Mouse (Mus musculus) neural tube, embryonic 14.5 days (tissue): ENCODE results near the gene Tbc1d22b. TPM values are rescaled to one million over a fixed set of nuclear protein-coding genes. Genes with fewer than 3 reads are reported as not detected.

Experiments used
- ATAC-seq: fragments of 200-750 bp; cut with Nextera tagmentation; 2 replicates; pipeline ENCODE4 v1.8.0; 2017; ENCODE audit warnings: low read depth, mild to moderate bottlenecking, moderate TSS enrichment, moderate library complexity
- H3K27ac ChIP-seq: fragments of 300-500 bp; sonication (generic); 2 replicates; pipeline ENCODE4 v1.5.1; 2014; ENCODE audit warnings: low read depth, mild to moderate bottlenecking, control low read depth, low read length, moderate library complexity, mixed read lengths
- H3K27me3 ChIP-seq: fragments of 300-500 bp; sonication (generic); 2 replicates; pipeline ENCODE4 v1.6.1; 2014; ENCODE audit warnings: low read length; ENCODE audit not compliant: control insufficient read depth, insufficient read depth
- H3K36me3 ChIP-seq: fragments of 300-500 bp; sonication (generic); 2 replicates; pipeline ENCODE4 v1.6.1; 2014; ENCODE audit warnings: low read length, mixed read lengths; ENCODE audit not compliant: control insufficient read depth, insufficient read depth
- H3K4me1 ChIP-seq: fragments of 300-500 bp; sonication (generic); 2 replicates; pipeline ENCODE4 v1.6.1; 2014; ENCODE audit warnings: low read length; ENCODE audit not compliant: control insufficient read depth, insufficient read depth
- H3K4me2 ChIP-seq: fragments of 300-500 bp; sonication (generic); 2 replicates; pipeline ENCODE4 v1.6.1; 2014; ENCODE audit warnings: mild to moderate bottlenecking, low read depth, low read length, control low read depth
- H3K4me3 ChIP-seq: fragments of 300-500 bp; sonication (generic); 2 replicates; pipeline ENCODE4 v1.5.1; 2014; ENCODE audit warnings: low read depth, low read length, control low read depth, mixed read lengths
- H3K9ac ChIP-seq: fragments of 300-500 bp; sonication (generic); replicated peaks from 2 replicates; pipeline ENCODE4 v1.6.1; 2014; ENCODE audit warnings: low read depth, mild to moderate bottlenecking, control low read depth, low read length, mixed read lengths
- H3K9me3 ChIP-seq: fragments of 300-500 bp; sonication (generic); 2 replicates; pipeline ENCODE4 v1.6.1; 2016; ENCODE audit warnings: low read length; ENCODE audit not compliant: control insufficient read depth
- WGBS: fragments of 180-500 bp; shearing (Covaris S2); extraction: QIAGEN DNeasy Blood & Tissue Kit; methylation state at CpG from one replicate; pipeline ENCODE4 v1.1.7; 2014; 5-methylcytosine and 5-hydroxymethylcytosine counted together
- polyA plus RNA-seq: library from polyadenylated mRNA; unstranded; fragments of >200 nt; fragmentation: Nextera tagmentation; extraction: Ambion mirVana; gene quantifications from 2 replicates; pipeline ENCODE4 v1.2.1, GENCODE M21; 2014

Gene Tbc1d22b
- polyA plus RNA-seq, 1 experiment from 2014 or later: 26.5 TPM

DNA sequence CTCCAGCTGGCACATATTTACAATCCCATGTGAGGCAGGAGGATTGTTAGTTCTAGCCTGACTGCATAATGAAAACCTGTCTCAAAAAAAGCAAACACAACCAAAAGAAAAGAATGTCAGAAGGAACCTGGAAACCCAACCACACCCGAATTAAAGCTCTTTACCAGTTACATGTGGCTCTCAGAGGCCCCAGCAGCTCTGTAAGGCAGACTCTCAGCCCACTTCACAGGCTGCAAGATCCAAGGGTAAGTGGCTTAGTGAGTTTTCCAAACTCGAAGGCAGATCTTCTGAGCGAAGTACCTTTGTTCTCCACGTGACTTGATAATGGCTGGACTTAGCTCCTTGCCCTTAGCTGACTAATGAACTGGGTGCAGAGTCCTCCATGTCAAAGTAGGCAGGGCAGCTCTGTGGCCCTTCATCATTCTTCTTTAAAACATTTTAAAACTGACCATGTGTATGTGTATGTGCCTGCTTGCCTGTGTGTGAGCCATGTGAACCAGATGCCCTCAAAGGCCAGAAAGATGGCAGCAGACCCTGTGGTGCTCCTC is 30.1 kb downstream of the Tbc1d22b start:
- H3K4me3 ChIP-seq: no peak overlapping the region
- no peaks in the 10 kb centered on the region for H3K4me1 ChIP-seq
- no peaks in the 10 kb centered on the region for H3K27me3 ChIP-seq
- no peak overlapping the region for H3K27ac ChIP-seq
- H3K36me3 ChIP-seq: peaks cover 42% of the 10 kb centered on the region
- no peak for ATAC-seq
- no peak overlapping the region for H3K4me2 ChIP-seq
- WGBS: 90% methylated on average over 4 of the region's 4 CpGs
- H3K9me3 ChIP-seq: no peaks in the 10 kb centered on the region
- H3K9ac ChIP-seq: no peak overlapping the region

DNA sequence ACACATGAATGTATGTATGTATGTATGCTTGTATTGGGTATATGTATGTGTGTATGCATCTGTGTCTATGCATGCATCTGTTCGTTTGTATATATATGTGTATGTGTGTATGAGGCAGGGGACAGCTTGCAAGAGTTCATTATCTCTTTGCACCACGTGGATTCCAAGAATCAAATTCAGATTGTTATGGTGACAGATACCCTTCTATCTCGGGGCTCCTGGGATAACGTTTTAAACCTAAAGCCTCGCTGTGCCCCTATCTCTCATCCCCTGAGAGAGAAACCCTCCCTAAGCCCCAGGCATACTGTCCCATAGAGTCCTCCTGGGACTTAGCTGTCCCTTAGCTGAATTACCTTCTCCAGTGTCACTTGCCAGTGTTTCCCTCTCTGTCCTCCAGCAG is 34.0 kb downstream of the Tbc1d22b start:
- no peak overlapping the region for H3K9ac ChIP-seq
- peaks cover 24% of the 10 kb centered on the region for H3K36me3 ChIP-seq
- H3K4me1 ChIP-seq: no peaks in the 10 kb centered on the region
- H3K4me3 ChIP-seq: no peak overlapping the region
- no peak overlapping the region for H3K4me2 ChIP-seq
- no peak for ATAC-seq
- WGBS: 89% methylated on average over 5 of the region's 5 CpGs
- no peak overlapping the region for H3K27ac ChIP-seq
- no peaks in the 10 kb centered on the region for H3K27me3 ChIP-seq
- H3K9me3 ChIP-seq: no peaks in the 10 kb centered on the region

DNA sequence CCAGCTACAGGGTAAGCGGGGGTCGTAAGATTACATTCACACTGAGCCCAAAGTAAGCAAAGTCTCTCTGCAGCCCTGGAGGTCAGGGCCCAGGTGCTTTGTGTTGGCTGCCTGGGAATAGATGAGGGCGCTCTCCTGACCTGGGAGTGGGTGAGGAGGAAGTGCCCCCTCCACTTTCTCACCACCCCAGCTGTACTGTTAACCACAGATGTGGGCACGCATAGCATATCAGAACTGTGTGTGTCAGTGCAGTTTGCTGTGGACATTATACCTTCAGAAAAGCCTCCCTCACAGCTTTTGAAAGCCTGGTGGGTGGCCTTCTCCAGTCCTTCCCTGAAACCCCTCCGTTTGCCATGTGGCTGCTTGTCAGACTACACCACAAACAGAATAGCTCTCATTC is 34.7 kb downstream of the Tbc1d22b start:
- H3K27ac ChIP-seq: no peak overlapping the region
- WGBS: 86% methylated on average over 5 of the region's 5 CpGs
- H3K27me3 ChIP-seq: no peaks in the 10 kb centered on the region
- H3K9me3 ChIP-seq: no peaks in the 10 kb centered on the region
- peaks cover 6% of the 10 kb centered on the region for H3K4me1 ChIP-seq
- no peak overlapping the region for H3K4me3 ChIP-seq
- H3K36me3 ChIP-seq: peaks cover 18% of the 10 kb centered on the region
- H3K4me2 ChIP-seq: no peak overlapping the region
- no peak for ATAC-seq
- no peak overlapping the region for H3K9ac ChIP-seq

DNA sequence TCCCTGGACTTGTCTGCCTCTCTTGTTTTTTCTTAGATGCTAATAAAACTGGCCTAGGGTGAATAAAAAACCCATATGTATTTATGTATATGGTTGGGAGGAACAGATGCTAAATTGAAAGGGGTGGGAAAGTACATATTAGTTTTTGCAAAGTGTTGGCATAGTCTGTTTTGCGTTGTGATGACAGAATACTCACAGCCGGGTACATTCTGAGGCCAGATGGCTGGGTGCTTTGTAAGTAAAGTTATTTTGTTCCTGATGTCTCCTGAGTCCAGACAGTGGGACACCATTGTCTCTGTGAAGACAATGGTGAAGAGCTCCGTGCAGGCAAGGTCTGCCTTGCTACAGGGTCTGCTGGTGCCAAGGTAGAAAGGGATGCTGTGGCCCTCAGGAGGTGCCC is 35.2 kb downstream of the Tbc1d22b start:
- H3K27ac ChIP-seq: no peak overlapping the region
- WGBS: 79% methylated on average over 3 of the region's 3 CpGs

DNA sequence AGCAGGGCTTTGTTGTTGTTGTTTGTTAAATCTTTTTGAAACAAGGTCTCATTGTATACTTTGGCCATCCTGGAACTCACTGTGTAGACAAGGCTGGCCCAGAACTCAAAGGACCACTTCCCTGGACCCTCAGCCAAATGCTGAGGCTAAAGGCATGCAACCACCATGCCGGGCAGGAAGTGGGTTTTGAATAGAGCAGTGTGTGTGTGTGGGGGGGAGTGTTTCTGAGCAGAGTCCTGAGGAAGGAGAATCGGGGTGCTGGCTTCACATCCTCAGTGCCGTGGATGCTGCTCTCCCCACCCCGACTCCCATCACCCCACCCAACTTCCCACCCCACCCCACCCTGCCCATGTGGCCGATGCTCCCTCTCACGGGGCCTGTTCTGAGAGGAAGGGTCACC is 35.9 kb downstream of the Tbc1d22b start:
- Histone ChIP-seq H3K27me3 (no peaks in the 10 kb centered on the region), H3K4me2 (no peak overlapping the region), H3K9me3 (no peaks in the 10 kb centered on the region), H3K36me3 (peaks cover 9% of the 10 kb centered on the region), H3K4me1 (peaks cover 13% of the 10 kb centered on the region), H3K4me3 (no peak overlapping the region), H3K9ac (no peak overlapping the region), H3K27ac (no peak overlapping the region)
- WGBS: 90% methylated on average over 6 of the region's 6 CpGs
- no peak for ATAC-seq

More for the DNA sequence above, 35.2 kb downstream of the Tbc1d22b start:
- Histone ChIP-seq H3K27me3 (no peaks in the 10 kb centered on the region), H3K9ac (no peak overlapping the region), H3K4me2 (no peak overlapping the region), H3K4me3 (no peak overlapping the region), H3K4me1 (peaks cover 11% of the 10 kb centered on the region), H3K36me3 (peaks cover 15% of the 10 kb centered on the region), H3K9me3 (no peaks in the 10 kb centered on the region)
- ATAC-seq: no peak

DNA sequence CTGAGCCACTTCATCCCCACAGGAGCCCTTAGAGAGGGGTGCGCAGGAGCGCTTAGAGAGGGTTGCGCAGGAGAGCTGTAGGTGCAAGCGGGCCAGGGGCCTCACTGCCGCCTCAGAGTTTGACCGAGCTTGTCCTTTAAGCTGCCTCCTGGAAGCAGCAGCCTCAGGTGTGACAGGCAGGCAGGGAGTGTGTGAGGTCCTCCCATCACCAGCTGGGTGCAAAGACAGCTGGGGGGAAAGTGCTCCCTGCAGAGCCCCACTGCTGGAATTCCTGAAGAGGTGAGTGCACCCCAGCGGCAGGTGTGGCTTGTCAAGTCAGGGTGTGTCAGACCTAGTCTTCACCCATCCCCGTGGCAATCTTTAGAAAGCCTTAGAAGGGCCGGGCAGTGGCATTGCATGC is 37.3 kb downstream of the Tbc1d22b start:
- no peak overlapping the region for H3K4me3 ChIP-seq
- H3K36me3 ChIP-seq: peaks cover 5% of the 10 kb centered on the region
- H3K27me3 ChIP-seq: no peaks in the 10 kb centered on the region
- H3K9ac ChIP-seq: no peak overlapping the region
- no peaks in the 10 kb centered on the region for H3K9me3 ChIP-seq
- H3K27ac ChIP-seq: no peak overlapping the region
- WGBS: 96% methylated on average over 9 of the region's 9 CpGs
- ATAC-seq: no peak
- H3K4me2 ChIP-seq: no peak overlapping the region
- peaks cover 13% of the 10 kb centered on the region for H3K4me1 ChIP-seq

DNA sequence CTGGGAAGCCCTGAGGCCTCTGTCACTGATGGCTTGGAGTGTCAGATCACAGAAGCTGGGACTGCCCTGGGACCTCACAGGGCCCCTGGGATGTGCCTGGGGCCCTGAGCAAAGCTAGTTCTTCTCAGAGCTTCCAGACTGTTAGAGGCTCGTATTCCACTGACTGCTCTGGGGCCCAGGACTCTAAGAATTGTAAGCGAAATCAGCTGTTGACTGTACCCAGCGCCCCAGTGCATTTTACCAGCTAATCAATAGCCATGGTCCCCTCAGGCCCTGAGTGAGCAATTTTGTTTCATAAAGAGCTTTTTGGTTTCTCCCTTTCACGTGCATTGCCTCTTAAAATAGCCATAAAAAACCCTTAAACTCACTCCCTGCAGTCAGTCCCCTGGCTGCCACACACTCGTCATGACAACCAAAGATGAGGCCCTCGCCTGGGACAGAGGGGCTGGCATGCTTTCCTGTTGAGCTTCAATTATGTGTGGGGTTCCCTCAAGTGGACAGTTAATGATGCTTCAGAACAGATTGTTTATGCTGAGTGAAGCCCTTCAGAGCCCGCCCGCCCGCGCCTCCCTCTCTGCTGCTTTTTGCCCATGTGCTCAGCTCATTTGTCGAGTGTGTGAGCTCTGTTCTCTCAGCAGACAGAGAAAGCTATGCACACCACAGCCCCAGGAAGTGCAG is 39.8 kb downstream of the Tbc1d22b start:
- Histone ChIP-seq H3K36me3 (peaks cover under 1% of the 10 kb centered on the region; the same call in 1 of the 2 replicates), H3K27me3 (no peaks in the 10 kb centered on the region), H3K9me3 (no peaks in the 10 kb centered on the region), H3K4me3 (no peak overlapping the region), H3K27ac (peak overlapping the region; percentile 55), H3K9ac (no peak overlapping the region), H3K4me2 (no peak overlapping the region), H3K4me1 (peaks cover 13% of the 10 kb centered on the region)
- ATAC-seq: peak; percentile 80
- 11% methylated on average over 11 of the region's 11 CpGs for WGBS

DNA sequence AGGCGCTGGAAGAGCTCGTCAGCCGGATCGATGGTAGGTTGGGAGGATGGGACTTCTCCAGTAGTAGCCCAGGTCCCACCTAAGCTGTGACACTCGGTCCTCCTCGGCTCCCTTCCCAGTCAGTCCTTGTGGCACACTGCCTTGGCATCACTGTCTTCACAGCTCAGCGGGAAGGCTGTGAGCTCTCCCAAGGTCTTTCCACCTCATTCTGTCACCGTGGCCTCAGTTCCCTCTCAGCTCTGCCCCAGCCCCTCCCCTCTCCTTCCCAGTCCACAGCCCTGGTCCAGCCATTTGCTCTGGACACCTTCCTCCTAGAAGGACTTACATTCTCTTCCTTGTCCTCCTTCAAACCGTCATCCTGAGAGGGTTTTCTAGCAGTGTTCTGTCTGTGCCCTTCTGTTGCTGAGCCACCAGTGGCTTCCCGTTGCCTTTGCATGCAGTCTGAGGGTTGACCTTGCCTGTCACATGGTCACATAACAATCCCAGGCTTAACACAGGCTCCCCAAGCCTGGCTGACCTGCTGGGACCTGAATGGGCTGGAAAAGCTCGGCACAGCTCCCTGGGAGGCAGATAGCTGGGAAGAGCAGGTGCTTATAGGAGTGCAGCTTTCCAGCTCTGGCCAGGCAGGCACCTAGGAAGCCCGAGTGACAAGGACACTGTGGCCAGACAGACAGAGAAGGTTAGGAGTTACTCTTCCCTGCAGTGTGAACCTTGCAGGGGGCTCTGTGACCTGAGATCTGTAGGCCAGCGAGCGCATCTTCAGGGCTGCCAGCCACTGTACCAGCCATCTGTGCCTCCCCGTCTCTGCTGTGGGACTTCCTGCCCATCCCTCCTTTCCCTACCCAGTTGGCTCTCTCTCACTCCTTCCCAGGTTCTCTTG is 46.5 kb downstream of the Tbc1d22b start:
- Histone ChIP-seq H3K9me3 (no peaks in the 10 kb centered on the region), H3K27ac (no peak overlapping the region), H3K4me1 (no peaks in the 10 kb centered on the region), H3K4me2 (no peak overlapping the region), H3K27me3 (no peaks in the 10 kb centered on the region), H3K4me3 (no peak overlapping the region), H3K9ac (no peak overlapping the region), H3K36me3 (peaks cover 15% of the 10 kb centered on the region; the same call in 1 of the 2 replicates)
- 79% methylated on average over 15 of the region's 15 CpGs for WGBS
- 0 out of 2 replicates have a peak, but pooled peaks have one; percentile 9 for ATAC-seq

DNA sequence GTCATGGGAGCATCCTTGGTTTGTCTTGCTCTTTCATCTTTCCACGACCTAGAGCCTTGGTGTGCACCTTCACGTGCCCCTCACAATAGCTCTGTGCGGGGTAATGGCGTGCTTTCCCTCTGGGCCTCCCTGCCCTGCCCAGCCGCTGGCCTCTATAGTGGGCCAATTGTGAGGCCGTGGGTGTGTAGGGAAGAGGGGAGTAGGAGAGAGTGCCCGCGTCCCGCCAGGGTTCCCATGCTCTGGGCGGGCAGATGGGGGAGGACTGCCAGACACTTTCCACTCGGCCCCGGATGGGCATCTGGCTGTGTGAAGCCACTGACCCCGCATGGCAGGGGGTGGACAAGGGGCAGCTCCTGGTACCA is 47.2 kb downstream of the Tbc1d22b start:
- Histone ChIP-seq H3K9me3 (no peaks in the 10 kb centered on the region), H3K4me3 (no peak overlapping the region), H3K4me1 (no peaks in the 10 kb centered on the region), H3K27ac (no peak overlapping the region), H3K4me2 (no peak overlapping the region), H3K36me3 (peaks cover 15% of the 10 kb centered on the region; the same call in 1 of the 2 replicates), H3K27me3 (no peaks in the 10 kb centered on the region), H3K9ac (no peak overlapping the region)
- WGBS: 49% methylated on average over 13 of the region's 13 CpGs
- ATAC-seq: 0 out of 2 replicates have a peak, but pooled peaks have one; percentile 41
